Mouse (Mus musculus): ENCODE measurements around the gene Man1b1.

Gene Man1b1

GRCm38 (mm10) chr2:25305587-25306359 is 26.4 kb upstream of the Man1b1 start:
- DNase-seq (ENCODE audit: low spot score), result no peak

GRCm38 (mm10) chr2:25310180-25310579 is 22.0 kb upstream of the Man1b1 start:
- DNase-seq (ENCODE audit: low spot score), result no peak

DNA sequence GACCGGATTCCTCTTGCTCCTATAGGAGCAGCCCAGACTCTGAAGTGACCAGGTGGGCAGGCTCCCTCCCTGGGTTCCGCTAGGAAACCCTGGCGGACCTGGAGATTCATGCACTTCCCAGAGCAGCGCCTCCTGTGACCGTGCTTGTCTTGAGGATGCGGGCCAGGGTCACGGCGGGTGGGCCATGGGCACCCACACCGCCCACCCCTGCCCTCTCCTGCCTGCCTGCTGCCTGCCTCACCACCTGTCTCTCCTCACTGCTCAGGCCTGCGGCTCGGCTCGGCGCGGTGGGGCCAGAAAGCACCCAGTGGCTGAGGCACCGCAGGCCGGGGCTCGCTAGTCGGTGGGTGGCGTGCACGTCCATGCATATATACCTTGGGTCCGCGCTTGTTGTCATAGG is 21.2 kb upstream of the Man1b1 start:
- DNase-seq (ENCODE audit: low spot score), result no peak

GRCm38 (mm10) chr2:25311491-25311891 is 20.6 kb upstream of the Man1b1 start:
- DNase-seq (ENCODE audit: low spot score), result no peak

DNA sequence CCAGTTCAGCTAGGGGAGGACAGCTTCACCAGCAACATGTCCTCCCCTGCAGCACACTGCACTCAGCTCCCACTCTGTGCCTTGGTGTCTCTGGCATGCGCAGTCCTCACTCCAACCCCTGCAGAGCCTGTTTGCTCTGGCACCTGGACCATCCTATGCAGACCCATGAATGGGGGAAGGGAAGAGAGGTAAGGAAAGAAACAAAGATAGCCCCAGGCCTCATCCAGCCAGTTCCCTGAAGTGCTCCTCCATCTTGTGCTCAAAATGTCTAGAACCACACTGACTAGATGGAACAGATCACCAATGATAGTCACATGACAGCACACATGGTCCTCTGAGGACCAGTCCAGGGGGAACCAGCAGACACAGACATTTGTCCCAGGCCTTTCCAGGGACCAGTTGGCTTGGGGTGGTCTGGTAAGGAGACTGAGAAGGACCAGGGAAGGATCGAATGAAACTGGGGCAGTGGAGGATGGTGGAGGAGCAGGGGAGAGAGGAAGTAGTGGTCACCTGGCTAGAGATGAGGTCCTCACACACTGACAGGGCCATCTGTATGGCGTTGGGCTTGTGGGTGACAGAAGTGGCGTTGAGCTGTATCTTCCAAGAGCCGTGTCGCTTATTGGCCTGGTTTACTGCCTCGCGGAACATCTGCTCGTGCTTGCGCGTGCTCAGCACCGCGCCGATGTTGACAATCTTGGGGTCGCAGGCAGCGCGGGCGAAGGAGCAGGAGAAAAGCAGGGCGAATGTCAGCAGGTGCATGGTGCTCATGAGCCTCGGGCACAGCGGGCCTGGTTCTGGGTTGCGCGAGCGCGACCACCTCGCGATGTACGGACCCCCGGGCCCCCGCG is 13.8 kb upstream of the Man1b1 start:
- DNase-seq (ENCODE audit: low spot score), result no peak

DNA sequence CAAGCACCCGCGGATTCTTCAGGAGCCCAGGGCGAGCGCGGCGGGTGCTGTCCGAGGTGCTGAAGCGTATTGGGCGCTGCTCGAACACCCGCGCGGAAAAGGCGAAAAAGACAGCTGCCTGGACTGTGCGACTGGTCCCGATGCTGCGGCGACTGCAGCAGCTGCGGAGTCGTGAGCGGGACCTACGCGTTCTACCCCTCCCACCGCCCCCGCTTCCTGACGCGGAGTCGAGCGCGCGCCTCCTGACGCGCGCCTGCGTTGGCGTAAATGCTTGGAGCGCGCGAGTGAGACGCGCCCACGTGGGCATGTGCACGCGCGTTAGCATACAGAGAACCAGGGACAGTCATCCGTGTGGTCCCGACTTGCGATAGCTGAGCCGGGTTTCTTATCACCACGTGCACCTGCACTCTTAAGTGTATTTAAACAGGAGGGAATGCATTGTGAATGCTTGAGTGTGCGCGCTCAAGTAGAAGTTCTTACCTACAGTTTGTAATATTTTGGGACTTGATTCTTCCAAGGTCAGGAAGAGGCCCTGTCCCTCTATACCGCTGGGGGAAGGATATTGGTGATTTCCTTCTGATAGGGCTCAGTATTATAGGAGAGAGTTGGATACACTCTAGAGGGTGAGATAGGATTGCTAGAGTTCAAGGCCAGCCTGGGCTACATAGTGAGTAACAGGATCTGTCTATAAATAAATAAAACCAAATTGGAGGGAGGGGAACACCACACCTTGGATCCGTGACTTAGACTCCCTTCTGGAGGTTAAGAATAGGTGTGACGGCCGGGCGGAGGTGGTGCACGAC is 13.0 kb upstream of the Man1b1 start, which contains the start of gene Grin1:
Grin1 (minus strand) TSS at position 217 of the 803 bp plus-strand sequence.
- DNase-seq (ENCODE audit: low spot score), result peak; percentile 59

GRCm38 (mm10) chr2:25320084-25320483 is 12.1 kb upstream of the Man1b1 start:
- no peak for DNase-seq (ENCODE audit: low spot score)

DNA sequence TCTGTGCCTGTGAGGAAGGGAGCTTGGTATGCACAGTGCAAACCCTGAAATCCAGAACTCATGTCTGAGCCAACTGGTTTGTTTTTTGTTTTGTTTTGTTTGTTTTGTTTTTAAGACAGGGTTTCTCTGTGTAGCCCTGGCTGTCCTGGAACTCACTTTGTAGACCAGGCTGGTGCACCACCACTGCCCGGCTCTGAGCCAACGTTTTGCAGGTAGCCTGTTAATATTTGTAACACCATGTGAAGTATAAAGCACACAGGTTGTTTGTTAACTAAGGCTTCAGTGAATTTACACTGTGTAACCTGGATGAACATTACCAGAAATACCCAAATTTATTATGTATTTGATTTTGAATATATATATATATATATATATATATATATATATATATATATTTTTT is 6.1 kb upstream of the Man1b1 start:
- no peak for DNase-seq (ENCODE audit: low spot score)

DNA sequence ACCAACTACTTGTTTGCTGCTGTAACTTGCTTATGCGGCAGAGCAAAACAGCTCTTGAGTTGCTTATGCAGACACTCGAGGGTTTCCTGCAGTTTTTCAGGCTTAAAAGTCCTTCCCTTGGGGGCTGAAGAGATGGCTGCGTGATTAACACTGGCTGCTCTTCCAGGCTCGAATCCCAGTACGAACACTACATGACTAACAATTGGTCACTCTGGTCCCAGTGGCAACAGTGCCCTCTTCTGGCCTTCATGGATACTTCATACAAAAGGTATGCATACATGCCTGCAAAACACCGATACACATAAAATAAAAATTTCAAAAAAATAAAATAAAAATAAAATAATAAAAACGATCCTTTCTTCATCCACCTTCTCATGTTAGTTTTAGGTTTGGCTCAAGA is 3.7 kb upstream of the Man1b1 start:
- peak; percentile 47 for DNase-seq (ENCODE audit: low spot score)

DNA sequence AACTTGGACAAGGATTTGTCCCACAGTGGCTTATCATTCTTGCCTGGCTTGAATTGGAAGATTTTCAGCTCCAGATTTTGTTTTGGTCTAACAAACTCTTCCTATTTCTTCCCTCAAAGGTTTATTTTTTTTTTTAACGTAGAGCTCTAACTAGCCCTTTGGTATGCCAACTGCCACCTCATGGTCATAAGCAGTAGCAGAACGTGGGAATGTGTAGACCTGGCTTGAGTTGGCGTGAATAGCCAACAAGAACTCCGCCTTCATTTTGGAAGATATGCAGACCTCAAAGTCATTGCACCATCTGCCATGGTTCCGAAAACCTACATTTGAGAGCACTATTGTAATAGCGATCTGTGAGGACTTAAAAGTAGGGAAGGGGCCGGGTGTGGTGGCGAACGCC is 668 bp upstream of the Man1b1 start:
- DNase-seq (ENCODE audit: low spot score), result no peak

DNA sequence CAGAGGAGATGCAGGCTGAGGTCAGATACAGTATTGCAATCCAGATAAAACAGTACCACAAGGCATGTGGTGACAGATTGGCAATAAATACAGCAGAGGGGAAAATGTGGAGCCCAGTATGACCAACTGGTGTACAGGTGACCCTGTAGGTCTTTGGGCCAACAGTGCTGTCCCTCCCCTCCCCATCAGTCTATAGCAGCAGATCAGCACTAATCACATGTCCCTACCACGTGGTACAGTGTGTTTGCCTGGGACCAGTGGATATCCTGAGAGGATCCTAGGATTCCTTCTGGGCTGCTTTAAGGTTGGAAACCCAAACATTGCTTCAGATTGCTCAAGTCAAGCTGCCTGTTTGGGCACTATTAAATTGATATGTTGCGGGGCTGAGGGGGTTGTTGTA is 1.4 kb downstream of the Man1b1 start:
- DNase-seq (ENCODE audit: low spot score), result no peak

DNA sequence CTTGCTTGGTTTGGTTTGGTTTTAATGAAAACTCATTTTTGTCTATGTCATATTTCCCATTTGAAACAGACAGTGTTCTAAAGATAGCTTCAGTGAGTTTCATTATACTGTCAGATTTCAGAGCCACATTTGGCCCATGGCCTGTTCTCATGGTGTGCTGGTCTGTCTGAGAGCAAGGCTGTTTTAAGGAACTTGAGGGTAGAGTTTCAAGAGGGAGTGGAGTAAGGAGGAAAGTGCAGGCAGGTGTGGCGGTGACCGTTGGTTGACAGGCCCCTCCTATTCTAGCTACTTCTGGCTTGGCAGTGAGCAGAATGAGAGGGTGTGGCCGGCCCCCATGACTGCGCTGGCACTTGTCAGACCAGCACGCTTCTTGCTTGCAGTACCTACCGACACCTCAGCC is 6.2 kb downstream of the Man1b1 start:
- no peak for DNase-seq (ENCODE audit: low spot score)

- no peak for DNase-seq (ENCODE audit: low spot score)
Observed at GRCm38 (mm10) chr2:25348162-25348561, 16.0 kb downstream of the Man1b1 start.

- DNase-seq (ENCODE audit: low spot score), result no peak
Observed at GRCm38 (mm10) chr2:25349499-25349898, 17.4 kb downstream of the Man1b1 start.

GRCm38 (mm10) chr2:25350701-25351100 is 18.6 kb downstream of the Man1b1 start:
- DNase-seq (ENCODE audit: low spot score), result no peak

- DNase-seq (ENCODE audit: low spot score), result no peak
Observed at GRCm38 (mm10) chr2:25354211-25354610, 22.1 kb downstream of the Man1b1 start.

DNA sequence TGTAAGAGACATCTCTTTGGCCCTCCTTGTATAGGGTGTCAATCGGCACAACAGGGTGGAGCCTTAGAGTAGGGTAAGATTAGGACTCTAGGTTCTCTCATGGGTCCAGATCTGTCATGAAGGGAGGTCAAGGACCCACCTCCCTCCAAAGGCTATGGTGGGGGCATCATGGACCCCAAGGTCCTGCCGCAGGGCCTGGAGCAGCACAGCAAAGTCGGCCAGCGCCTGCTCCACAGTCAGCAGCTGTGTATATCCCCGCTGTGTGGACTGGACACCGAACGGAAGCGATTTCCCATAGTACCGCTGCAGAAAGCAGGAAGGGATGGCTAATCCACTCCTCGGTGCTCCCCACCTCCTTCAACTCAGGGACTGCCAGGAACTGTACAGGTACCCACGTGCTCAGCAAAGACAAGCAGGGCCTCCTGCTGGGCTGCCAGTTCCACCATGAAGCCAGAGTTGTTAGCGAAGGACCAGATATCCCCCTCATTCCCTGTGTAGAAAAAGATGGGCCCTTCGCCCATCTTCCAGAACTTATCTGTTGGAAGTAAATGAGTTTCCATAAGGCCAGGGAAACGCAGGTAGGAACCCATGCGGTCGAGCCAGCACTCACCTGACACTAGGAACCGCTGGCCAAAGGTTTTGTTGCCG is 23.4 kb downstream of the Man1b1 start:
- DNase-seq (ENCODE audit: low spot score), result no peak

- peak; percentile 89 for DNase-seq (ENCODE audit: low spot score)
Observed at GRCm38 (mm10) chr2:25356208-25357079, 24.3 kb downstream of the Man1b1 start, which contains the start of gene Dpp7. Gene Dpp7 (minus strand): TSS chr2:25356359.

GRCm38 (mm10) chr2:25359848-25360247 is 27.7 kb downstream of the Man1b1 start:
- DNase-seq (ENCODE audit: low spot score), result no peak

GRCm38 (mm10) chr2:25363478-25364178 is 31.5 kb downstream of the Man1b1 start:
- DNase-seq (ENCODE audit: low spot score), result no peak

All from c-Kit-positive CD71-positive TER-119-positive erythroid progenitor cells, embryonic 14.5 days (primary cell).